Mouse (Mus musculus): ENCODE results near the gene Mrpl1. TPM values are rescaled to one million over a fixed set of nuclear protein-coding genes. Genes with fewer than 3 reads are reported as not detected.

Gene Mrpl1
- total and polyA plus RNA-seq, 3 experiments, result 3.1 to 50.9 (median 42.5) TPM

DNA sequence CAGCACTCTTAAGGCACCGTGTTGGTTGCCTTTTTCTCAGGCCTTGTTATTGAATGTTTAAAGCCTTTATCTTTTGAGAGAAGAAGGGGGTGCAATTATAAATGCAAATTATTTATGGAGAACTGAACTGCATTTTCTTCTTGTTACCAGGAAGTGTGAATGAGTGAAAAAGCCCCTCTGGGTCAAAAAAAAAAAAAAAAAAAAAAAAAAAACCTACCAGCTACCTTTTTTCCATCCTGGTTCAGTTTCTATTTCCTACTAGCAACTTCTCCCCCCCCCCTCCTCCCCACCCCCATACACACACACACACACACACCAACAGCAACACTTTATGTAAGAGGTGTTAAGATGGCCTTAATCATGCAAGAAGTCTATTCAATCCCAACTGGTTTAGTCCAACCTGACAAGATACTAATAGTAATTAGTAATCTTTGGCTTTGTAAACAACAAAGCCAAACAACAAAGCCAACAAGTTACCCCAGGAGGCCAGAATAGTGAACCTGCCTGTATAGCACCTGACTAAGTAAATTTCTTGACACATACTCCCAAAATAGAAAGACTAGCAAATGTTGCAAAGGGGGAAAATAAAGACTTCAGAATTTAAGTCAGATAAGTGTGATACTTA, 45.8 kb upstream of the Mrpl1 start:
- ATAC-seq (ENCODE audit: extremely low read depth, insufficient number of reproducible peaks, low FRiP score, poor library complexity, severe bottlenecking) (no peak), DNase-seq (ENCODE audit: low spot score) (no peak)
- TF ChIP-seq POLR2AphosphoS5 (IDR thresholded peaks at IDR 0.05; ENCODE audit: insufficient replicate concordance, low read depth, low read length), result no peak
- no peak for TF ChIP-seq CTCF (IDR thresholded peaks at IDR 0.05; ENCODE audit: low read depth, low read length)
- no peak for TF ChIP-seq TAL1 (conservative IDR thresholded peaks at IDR 0.05; ENCODE audit: low read depth, low read length)
- TF ChIP-seq GATA2 (IDR thresholded peaks at IDR 0.05; ENCODE audit: borderline replicate concordance, low read depth, low read length), result no peak
- TF ChIP-seq GATA1 (IDR thresholded peaks at IDR 0.05; ENCODE audit: borderline replicate concordance, low read length), result no peak
- H3K36me3 ChIP-seq (replicated peaks), result peaks cover 2% of the 10 kb centered on the region
- H3K9me3 ChIP-seq (replicated peaks), result peaks cover 8% of the 10 kb centered on the region
- H3K4me3 ChIP-seq (ENCODE audit: low read depth, low read length), result peak overlapping the region; percentile 97
- no peaks in the 10 kb centered on the region for H3K27me3 ChIP-seq (ENCODE audit: insufficient read depth, low read length)
- peaks cover 21% of the 10 kb centered on the region for H3K4me1 ChIP-seq (ENCODE audit: insufficient read depth, low read depth, low read length)

DNA sequence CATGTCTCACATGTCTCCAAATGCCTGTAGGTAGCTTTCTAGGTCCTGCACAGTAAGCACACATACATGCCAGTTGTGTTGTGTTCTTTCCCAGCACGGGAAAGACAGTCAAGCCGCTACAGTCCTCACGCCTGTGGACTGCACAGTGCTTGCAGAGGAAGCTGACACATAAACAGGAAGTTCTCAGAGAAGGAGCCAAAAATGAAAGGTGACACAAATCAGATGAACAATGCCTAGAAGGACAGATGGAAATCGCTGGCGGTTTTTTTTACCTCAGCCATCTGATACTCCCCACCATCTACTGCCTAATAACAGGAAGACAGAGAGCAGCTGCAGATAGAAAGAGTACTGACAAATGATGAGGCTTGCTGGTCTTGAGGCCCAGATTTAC, 45.3 kb upstream of the Mrpl1 start, which contains the start of gene Cnot6l:
Cnot6l (minus strand) TSS at position 151 of the 391 bp plus-strand sequence.
- H3K9me3 ChIP-seq (replicated peaks), result peaks cover 8% of the 10 kb centered on the region
- peak within 1 kb of the TSS; percentile 97 for H3K4me3 ChIP-seq (ENCODE audit: low read depth, low read length)
- H3K27me3 ChIP-seq (ENCODE audit: insufficient read depth, low read length), result no peaks in the 10 kb centered on the region
- no peaks in the 10 kb centered on the region for H3K36me3 ChIP-seq (replicated peaks)
- peaks cover 17% of the 10 kb centered on the region for H3K4me1 ChIP-seq (ENCODE audit: insufficient read depth, low read depth, low read length)
- no peak for TF ChIP-seq POLR2AphosphoS5 (IDR thresholded peaks at IDR 0.05; ENCODE audit: insufficient replicate concordance, low read depth, low read length)
- no peak for TF ChIP-seq GATA1 (IDR thresholded peaks at IDR 0.05; ENCODE audit: borderline replicate concordance, low read length)
- TF ChIP-seq TAL1 (conservative IDR thresholded peaks at IDR 0.05; ENCODE audit: low read depth, low read length), result no peak
- TF ChIP-seq CTCF (IDR thresholded peaks at IDR 0.05; ENCODE audit: low read depth, low read length), result no peak
- no peak for TF ChIP-seq GATA2 (IDR thresholded peaks at IDR 0.05; ENCODE audit: borderline replicate concordance, low read depth, low read length)
- DNase-seq (ENCODE audit: low spot score), result peak; percentile 33
- peak; percentile 41 for ATAC-seq (ENCODE audit: extremely low read depth, insufficient number of reproducible peaks, low FRiP score, poor library complexity, severe bottlenecking)

DNA sequence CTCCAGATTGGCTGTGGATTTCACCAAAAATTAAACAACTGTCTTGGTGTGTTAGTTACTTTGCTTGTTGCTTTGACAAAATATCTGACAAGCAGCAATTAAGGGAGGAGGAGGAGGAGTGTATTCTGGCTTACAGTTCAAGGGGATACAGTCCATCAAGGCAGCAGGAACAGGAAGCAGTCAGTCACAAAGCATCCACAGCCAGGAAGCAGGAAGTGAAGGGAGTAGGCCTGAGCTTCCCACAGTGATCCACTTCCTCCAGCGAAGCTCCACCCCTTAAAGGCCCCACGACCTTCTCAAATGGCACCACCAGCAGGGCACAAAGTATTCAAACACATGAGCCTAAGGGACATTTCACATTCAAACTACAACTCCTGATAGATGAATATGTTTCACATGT, 42.5 kb upstream of the Mrpl1 start:
- Histone ChIP-seq H3K27me3 (ENCODE audit: insufficient read depth, low read length) (no peaks in the 10 kb centered on the region), H3K4me3 (ENCODE audit: low read depth, low read length) (no peak overlapping the region), H3K36me3 (replicated peaks) (no peaks in the 10 kb centered on the region), H3K9me3 (replicated peaks) (peaks cover 8% of the 10 kb centered on the region), H3K4me1 (ENCODE audit: insufficient read depth, low read depth, low read length) (peaks cover 17% of the 10 kb centered on the region)
- ATAC-seq (ENCODE audit: extremely low read depth, insufficient number of reproducible peaks, low FRiP score, poor library complexity, severe bottlenecking) (no peak), DNase-seq (ENCODE audit: low spot score) (no peak)
- TF ChIP-seq POLR2AphosphoS5 (IDR thresholded peaks at IDR 0.05; ENCODE audit: insufficient replicate concordance, low read depth, low read length) (no peak), CTCF (IDR thresholded peaks at IDR 0.05; ENCODE audit: low read depth, low read length) (no peak), GATA1 (IDR thresholded peaks at IDR 0.05; ENCODE audit: borderline replicate concordance, low read length) (no peak), TAL1 (conservative IDR thresholded peaks at IDR 0.05; ENCODE audit: low read depth, low read length) (no peak), GATA2 (IDR thresholded peaks at IDR 0.05; ENCODE audit: borderline replicate concordance, low read depth, low read length) (no peak)

DNA sequence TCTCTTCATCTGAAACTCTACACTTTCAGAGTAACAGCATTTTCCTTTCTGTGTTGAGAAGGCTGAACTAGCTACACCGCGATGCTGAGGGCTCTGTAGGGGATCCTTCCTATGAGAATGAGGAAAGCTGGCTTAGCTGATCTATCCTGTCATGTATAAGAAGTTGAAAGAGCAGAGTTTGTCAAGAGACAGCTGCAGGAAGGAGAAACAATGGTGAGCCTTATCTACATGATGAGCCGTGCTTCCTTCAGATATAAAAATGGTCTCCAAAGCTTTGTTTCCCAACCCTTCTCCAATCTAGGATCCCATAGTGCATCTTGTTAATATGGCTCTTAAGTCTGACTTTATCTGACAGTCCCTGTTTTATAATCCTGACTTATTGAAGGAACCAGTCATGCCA, 38.9 kb upstream of the Mrpl1 start:
- TF ChIP-seq GATA2 (IDR thresholded peaks at IDR 0.05; ENCODE audit: borderline replicate concordance, low read depth, low read length) (no peak), CTCF (IDR thresholded peaks at IDR 0.05; ENCODE audit: low read depth, low read length) (no peak), TAL1 (conservative IDR thresholded peaks at IDR 0.05; ENCODE audit: low read depth, low read length) (no peak), GATA1 (IDR thresholded peaks at IDR 0.05; ENCODE audit: borderline replicate concordance, low read length) (no peak), POLR2AphosphoS5 (IDR thresholded peaks at IDR 0.05; ENCODE audit: insufficient replicate concordance, low read depth, low read length) (no peak)
- Histone ChIP-seq H3K4me1 (ENCODE audit: insufficient read depth, low read depth, low read length) (peaks cover 2% of the 10 kb centered on the region; the same call in 1 of the 2 replicates), H3K4me3 (ENCODE audit: low read depth, low read length) (no peak overlapping the region), H3K9me3 (replicated peaks) (peaks cover 8% of the 10 kb centered on the region), H3K36me3 (replicated peaks) (no peaks in the 10 kb centered on the region), H3K27me3 (ENCODE audit: insufficient read depth, low read length) (no peaks in the 10 kb centered on the region; the same call in 1 of the 2 replicates)
- ATAC-seq (ENCODE audit: extremely low read depth, insufficient number of reproducible peaks, low FRiP score, poor library complexity, severe bottlenecking), result no peak
- no peak for DNase-seq (ENCODE audit: low spot score)

DNA sequence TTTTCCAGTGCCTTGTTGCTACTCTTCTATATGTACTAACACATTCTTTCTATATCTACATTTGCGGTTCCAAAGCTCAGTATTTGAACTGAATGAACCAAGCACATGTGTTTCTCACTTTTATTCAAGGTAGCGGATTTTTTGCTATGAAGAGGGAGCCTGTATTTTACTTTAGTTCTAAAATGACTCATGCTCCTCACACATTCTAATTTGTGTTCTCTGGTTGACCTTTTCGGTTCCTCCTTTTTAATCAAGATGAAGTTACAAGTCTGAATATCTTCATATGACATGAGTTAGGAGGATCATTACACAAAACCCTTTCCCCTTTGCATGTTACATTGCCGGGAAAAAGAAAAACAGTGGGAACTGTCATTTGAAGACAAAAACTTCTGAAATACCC, 37.5 kb upstream of the Mrpl1 start:
- DNase-seq (ENCODE audit: low spot score) (no peak), ATAC-seq (ENCODE audit: extremely low read depth, insufficient number of reproducible peaks, low FRiP score, poor library complexity, severe bottlenecking) (no peak)
- no peaks in the 10 kb centered on the region for H3K36me3 ChIP-seq (replicated peaks)
- H3K4me1 ChIP-seq (ENCODE audit: insufficient read depth, low read depth, low read length), result peaks cover 4% of the 10 kb centered on the region
- no peaks in the 10 kb centered on the region; the same call in 1 of the 2 replicates for H3K27me3 ChIP-seq (ENCODE audit: insufficient read depth, low read length)
- H3K9me3 ChIP-seq (replicated peaks), result peaks cover 2% of the 10 kb centered on the region
- H3K4me3 ChIP-seq (ENCODE audit: low read depth, low read length), result no peak overlapping the region
- no peak for TF ChIP-seq POLR2AphosphoS5 (IDR thresholded peaks at IDR 0.05; ENCODE audit: insufficient replicate concordance, low read depth, low read length)
- TF ChIP-seq GATA1 (IDR thresholded peaks at IDR 0.05; ENCODE audit: borderline replicate concordance, low read length), result no peak
- no peak for TF ChIP-seq CTCF (IDR thresholded peaks at IDR 0.05; ENCODE audit: low read depth, low read length)

DNA sequence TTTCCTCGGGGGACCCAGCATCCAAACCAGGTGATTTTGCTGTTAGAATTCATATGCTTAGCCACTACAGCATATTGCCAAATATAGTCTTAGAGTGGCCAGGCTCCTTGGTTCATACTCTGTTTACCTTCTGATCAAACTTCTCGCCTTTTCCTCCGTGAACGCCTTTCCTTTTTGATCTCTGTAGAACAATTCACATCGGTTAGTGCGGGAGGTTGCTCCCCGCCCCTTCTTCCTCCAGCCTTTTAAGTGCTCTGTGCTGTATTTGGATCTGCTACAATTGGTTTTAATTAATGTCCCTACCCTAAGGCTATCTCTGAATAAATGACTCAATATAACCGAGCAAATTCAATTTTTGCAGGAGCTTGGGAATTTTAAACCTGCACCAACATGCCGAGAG, 33.2 kb upstream of the Mrpl1 start:
- Histone ChIP-seq H3K9me3 (replicated peaks) (no peaks in the 10 kb centered on the region), H3K27me3 (ENCODE audit: insufficient read depth, low read length) (no peaks in the 10 kb centered on the region; the same call in 1 of the 2 replicates), H3K4me3 (ENCODE audit: low read depth, low read length) (no peak overlapping the region), H3K4me1 (ENCODE audit: insufficient read depth, low read depth, low read length) (peaks cover 18% of the 10 kb centered on the region), H3K36me3 (replicated peaks) (no peaks in the 10 kb centered on the region)
- ATAC-seq (ENCODE audit: extremely low read depth, insufficient number of reproducible peaks, low FRiP score, poor library complexity, severe bottlenecking) (no peak), DNase-seq (ENCODE audit: low spot score) (no peak)
- TF ChIP-seq CTCF (IDR thresholded peaks at IDR 0.05; ENCODE audit: low read depth, low read length), result no peak
- no peak for TF ChIP-seq GATA2 (IDR thresholded peaks at IDR 0.05; ENCODE audit: borderline replicate concordance, low read depth, low read length)
- TF ChIP-seq POLR2AphosphoS5 (IDR thresholded peaks at IDR 0.05; ENCODE audit: insufficient replicate concordance, low read depth, low read length), result no peak
- TF ChIP-seq GATA1 (IDR thresholded peaks at IDR 0.05; ENCODE audit: borderline replicate concordance, low read length), result no peak
- no peak for TF ChIP-seq TAL1 (conservative IDR thresholded peaks at IDR 0.05; ENCODE audit: low read depth, low read length)
